Mouse (Mus musculus) layer of hippocampus, postnatal 10 days (tissue): ENCODE measurements around the gene Prnp. TPM values are rescaled to one million over a fixed set of nuclear protein-coding genes. Genes with fewer than 3 reads are reported as not detected.
A peak's percentile ranks its signal among the peaks of the same experiment; 100 is the strongest.

Experiments
- DNase-seq, 2 experiments: peaks; one replicate each; pipeline ENCODE4 v3.0.0; 2021; ENCODE audit warnings: low spot score in 2 of 2
- total RNA-seq, 2 experiments: library from RNA; stranded (reverse); gene quantifications; 2 replicates each; pipeline ENCODE4 v1.2.3; 2021

The Prnp gene
- total RNA-seq, 2 experiments from 2014 or later: 488 to 510 TPM

- DNase-seq: peak; percentile 2 to 7
Measured at GRCm38 (mm10) chr2:131948916-131949639, 39.4 kb downstream of the Prnp start.

- DNase-seq: peak; percentile 75 to 78
Measured at GRCm38 (mm10) chr2:131949767-131950597, 40.3 kb downstream of the Prnp start.

- peak in 1 of 2 experiments; percentile 9 for DNase-seq
Measured at GRCm38 (mm10) chr2:131950598-131951095, 40.9 kb downstream of the Prnp start, which contains the start of gene Prnd. Prnd (plus strand) TSS chr2:131950861.

GRCm38 (mm10) chr2:131952456-131952855, 42.7 kb downstream of the Prnp start:
- DNase-seq: peak in 1 of 2 experiments; percentile 20

- peak in 1 of 2 experiments; percentile 24 for DNase-seq
Measured at GRCm38 (mm10) chr2:131952961-131953538, 43.3 kb downstream of the Prnp start.

- DNase-seq: peak in 1 of 2 experiments; percentile 9
Measured at GRCm38 (mm10) chr2:131953711-131954110, 44.0 kb downstream of the Prnp start.

GRCm38 (mm10) chr2:131954835-131955234, 45.1 kb downstream of the Prnp start:
- peak in 1 of 2 experiments; percentile 10 for DNase-seq

- DNase-seq: peak in 1 of 2 experiments; percentile 22
Measured at GRCm38 (mm10) chr2:131955264-131955663, 45.5 kb downstream of the Prnp start.

- peak in 1 of 2 experiments; percentile 5 for DNase-seq
Measured at GRCm38 (mm10) chr2:131956336-131957256, 46.9 kb downstream of the Prnp start.

GRCm38 (mm10) chr2:131957731-131958222, 48.0 kb downstream of the Prnp start:
- peak in 1 of 2 experiments; percentile 7 for DNase-seq

- DNase-seq: peak in 1 of 2 experiments; percentile 2
Measured at GRCm38 (mm10) chr2:131961671-131962070, 51.9 kb downstream of the Prnp start.

- peak in 1 of 2 experiments; percentile 3 for DNase-seq
Measured at GRCm38 (mm10) chr2:131970597-131970996, 60.9 kb downstream of the Prnp start.

- DNase-seq: no peak
Measured at GRCm38 (mm10) chr2:131971098-131971497, 61.4 kb downstream of the Prnp start.

- DNase-seq: peak in 1 of 2 experiments; percentile 2
Measured at GRCm38 (mm10) chr2:131976663-131977062, 66.9 kb downstream of the Prnp start.

- DNase-seq: peak; percentile 4 to 10
Measured at GRCm38 (mm10) chr2:131980866-131981265, 71.1 kb downstream of the Prnp start.

GRCm38 (mm10) chr2:131982546-131983196, 72.9 kb downstream of the Prnp start:
- DNase-seq: peak; percentile 67 to 69

GRCm38 (mm10) chr2:131987950-131988349, 78.2 kb downstream of the Prnp start:
- peak in 1 of 2 experiments; percentile 4 for DNase-seq
